Mouse (Mus musculus): ENCODE data around the gene Mrpl49.

DNA sequence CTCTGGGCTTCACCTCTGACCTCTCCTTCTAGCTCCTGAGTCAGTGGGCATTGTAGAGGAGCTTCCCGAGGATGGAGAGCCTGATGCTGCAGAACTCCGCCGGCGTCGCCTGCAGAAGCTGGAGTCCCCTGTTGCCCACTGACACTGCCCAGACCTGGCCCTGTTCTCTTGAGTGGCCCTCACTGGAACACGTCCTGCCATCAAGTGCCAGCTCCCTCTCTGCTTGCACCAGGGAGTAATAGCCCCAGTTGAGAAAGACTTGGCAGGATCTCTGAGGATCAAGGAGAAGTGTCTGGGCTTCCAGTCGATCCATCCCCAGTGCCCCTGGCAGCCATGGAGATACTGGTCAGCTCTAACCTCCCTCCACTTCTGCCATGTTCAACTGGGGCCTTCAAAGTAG, 5.1 kb downstream of the Mrpl49 start:
- no peak for TF ChIP-seq CTCF (IDR thresholded peaks at IDR 0.05; ENCODE audit: extremely low read depth, insufficient read depth, low read length)
- TF ChIP-seq POLR2A (IDR thresholded peaks at IDR 0.05; ENCODE audit: extremely low read depth, insufficient read depth, low read length) = no peak

Data from cortical plate, adult 2 months (tissue).